Mouse (Mus musculus) lung, embryonic 15.5 days (tissue): ENCODE measurements at regions not wholly inside any gene's neighbourhood (a gene's known extent, or its start where the extent isn't known, plus 50 kb on each side); places are given as distances from the start of the nearest gene placed in this dataset.
A peak's percentile ranks its signal among the peaks of the same experiment; 100 is the strongest.

ENCODE experiments used
- ATAC-seq: fragments of 200-750 bp; cut with Nextera tagmentation; 2 replicates; pipeline ENCODE4 v1.8.0; 2017; ENCODE audit warnings: moderate number of reproducible peaks, borderline replicate concordance; ENCODE audit not compliant: low FRiP score, low TSS enrichment; ENCODE audit errors: extremely low read depth
- H3K27ac ChIP-seq: fragments of 300-500 bp; sonication (generic); 2 replicates; pipeline ENCODE4 v1.5.1; 2015; ENCODE audit warnings: moderate library complexity, mild to moderate bottlenecking, inconsistent platforms
- H3K27me3 ChIP-seq: fragments of 300-500 bp; sonication (generic); 2 replicates; pipeline ENCODE4 v1.6.1; 2015; ENCODE audit warnings: inconsistent platforms
- H3K36me3 ChIP-seq: fragments of 300-500 bp; sonication (generic); 2 replicates; pipeline ENCODE4 v1.6.1; 2015; ENCODE audit warnings: inconsistent platforms
- H3K4me1 ChIP-seq: fragments of 300-500 bp; sonication (generic); 2 replicates; pipeline ENCODE4 v1.6.1; 2015; ENCODE audit warnings: inconsistent platforms
- H3K4me2 ChIP-seq: fragments of 300-500 bp; sonication (generic); 2 replicates; pipeline ENCODE4 v1.6.1; 2015; ENCODE audit warnings: inconsistent platforms, mild to moderate bottlenecking, moderate library complexity
- H3K4me3 ChIP-seq: fragments of 300-500 bp; sonication (generic); 2 replicates; pipeline ENCODE4 v1.5.1; 2015; ENCODE audit warnings: mild to moderate bottlenecking, inconsistent platforms
- H3K9ac ChIP-seq: fragments of 300-500 bp; sonication (generic); 2 replicates; pipeline ENCODE4 v1.6.1; 2015; ENCODE audit warnings: inconsistent platforms
- H3K9me3 ChIP-seq: fragments of 300-500 bp; sonication (generic); 2 replicates; pipeline ENCODE4 v1.6.1; 2016; ENCODE audit warnings: inconsistent platforms
- WGBS: fragments of 180-500 bp; shearing (Covaris S2); methylation state at CpG from one replicate; pipeline ENCODE4 v1.1.7; 2015; 5-methylcytosine and 5-hydroxymethylcytosine counted together

DNA sequence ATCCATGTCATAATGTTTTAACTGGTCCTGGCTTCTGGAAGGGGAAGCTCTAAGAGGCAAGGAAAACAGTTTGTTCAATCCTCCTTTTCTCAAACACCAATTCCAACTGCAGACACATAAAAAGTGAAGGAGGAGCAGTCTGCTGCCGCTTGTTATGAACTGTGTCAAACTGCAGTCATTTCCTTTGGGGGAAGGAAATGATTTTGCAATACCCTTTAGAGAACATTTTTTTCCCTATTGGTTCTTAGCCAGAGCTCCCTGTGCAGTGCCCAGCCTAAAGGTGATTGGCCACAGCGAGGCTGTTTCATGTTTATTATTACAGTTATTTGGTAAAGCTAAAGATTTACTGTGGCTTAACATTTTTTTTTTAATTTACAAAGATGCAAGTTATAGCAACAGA is 1132.6 kb upstream of the Fbxo33 start:
- Histone ChIP-seq H3K36me3 (no peaks in the 10 kb centered on the region), H3K4me1 (no peaks in the 10 kb centered on the region), H3K27me3 (no peaks in the 10 kb centered on the region), H3K4me2 (no peak overlapping the region), H3K4me3 (no peak overlapping the region), H3K27ac (no peak overlapping the region), H3K9ac (no peak overlapping the region), H3K9me3 (no peaks in the 10 kb centered on the region)
- ATAC-seq, result no peak
- WGBS, result 56% methylated on average over 2 of the region's 2 CpGs

DNA sequence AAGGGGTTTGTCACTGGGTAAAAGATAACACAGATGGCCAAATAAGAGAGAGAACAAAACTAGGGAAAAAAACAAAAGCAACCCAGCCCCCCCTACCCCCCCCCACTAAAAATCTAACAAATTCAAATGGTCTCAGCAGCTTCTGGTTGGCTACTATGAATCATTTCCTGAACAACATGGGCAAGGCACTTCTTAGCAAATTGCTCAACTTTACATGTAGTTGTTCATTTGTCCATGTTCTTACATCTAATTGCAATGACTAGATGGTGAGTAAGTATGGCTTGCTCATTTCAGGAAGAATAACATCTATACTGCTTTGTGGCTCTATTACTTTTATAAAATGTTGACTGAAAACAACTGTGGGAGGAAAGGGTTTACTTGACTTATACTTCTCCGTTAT is 1124.9 kb upstream of the Fbxo33 start:
- Histone ChIP-seq H3K27ac (no peak overlapping the region), H3K4me3 (no peak overlapping the region), H3K27me3 (no peaks in the 10 kb centered on the region), H3K4me1 (no peaks in the 10 kb centered on the region), H3K9ac (no peak overlapping the region), H3K9me3 (no peaks in the 10 kb centered on the region), H3K4me2 (no peak overlapping the region), H3K36me3 (no peaks in the 10 kb centered on the region)
- ATAC-seq, result no peak
- WGBS, result 93% methylated on average over 1 of the region's 1 CpGs

GRCm38 (mm10) chr12:60320063-60320462 is 1100.5 kb upstream of the Fbxo33 start:
- Histone ChIP-seq H3K4me1 (no peaks in the 10 kb centered on the region), H3K9me3 (no peaks in the 10 kb centered on the region), H3K4me3 (no peak overlapping the region), H3K36me3 (no peaks in the 10 kb centered on the region), H3K27me3 (no peaks in the 10 kb centered on the region), H3K9ac (no peak overlapping the region), H3K27ac (no peak overlapping the region), H3K4me2 (no peak overlapping the region)
- WGBS, result 42% methylated on average over 6 of the region's 6 CpGs
- ATAC-seq, result peak; percentile 31; the same call in 1 of the 2 replicates

DNA sequence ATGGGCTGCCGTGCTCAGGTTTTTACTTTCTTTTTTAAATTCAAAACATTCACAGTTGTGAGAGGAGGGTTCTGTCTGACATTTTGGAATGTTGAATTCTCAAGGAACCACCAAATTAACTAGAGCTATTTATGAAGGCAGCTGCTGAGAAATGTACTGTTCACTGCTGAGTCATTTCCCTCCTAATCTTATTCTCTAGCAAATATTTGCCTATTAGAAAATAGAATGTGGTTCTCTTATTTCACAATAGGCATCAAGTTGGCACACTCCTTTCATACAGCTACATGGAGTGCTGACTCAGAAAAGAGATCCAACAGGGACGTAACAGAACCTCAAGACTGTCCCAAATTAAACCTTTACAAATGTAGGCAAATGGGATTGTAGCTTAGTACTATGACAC is 1073.1 kb upstream of the Fbxo33 start:
- no peak for ATAC-seq
- Histone ChIP-seq H3K9me3 (no peaks in the 10 kb centered on the region), H3K9ac (no peak overlapping the region), H3K4me1 (no peaks in the 10 kb centered on the region), H3K27ac (no peak overlapping the region), H3K4me3 (no peak overlapping the region), H3K27me3 (no peaks in the 10 kb centered on the region), H3K36me3 (no peaks in the 10 kb centered on the region), H3K4me2 (no peak overlapping the region)
- 65% methylated on average over 2 of the region's 2 CpGs for WGBS

DNA sequence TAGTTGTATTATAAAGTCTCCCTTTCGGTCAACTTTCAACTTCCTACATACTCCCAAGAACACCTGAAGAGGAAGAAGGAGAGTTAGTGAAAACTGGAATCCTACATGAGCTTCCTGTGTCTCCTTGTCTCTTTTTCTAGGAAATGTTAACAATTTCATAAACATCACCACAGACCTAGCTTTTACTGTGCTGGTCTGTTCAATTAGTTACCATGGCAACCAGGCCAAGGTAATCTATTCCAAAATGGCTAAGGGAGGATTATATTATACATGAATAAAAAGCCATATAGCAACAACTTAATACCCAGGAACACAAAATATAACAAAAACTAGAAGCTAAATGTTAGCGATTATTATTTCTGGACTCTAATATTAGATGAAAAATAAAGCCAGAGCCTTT is 1069.3 kb upstream of the Fbxo33 start:
- Histone ChIP-seq H3K27ac (no peak overlapping the region), H3K27me3 (no peaks in the 10 kb centered on the region), H3K9me3 (no peaks in the 10 kb centered on the region), H3K4me2 (no peak overlapping the region), H3K9ac (no peak overlapping the region), H3K36me3 (no peaks in the 10 kb centered on the region), H3K4me1 (no peaks in the 10 kb centered on the region), H3K4me3 (no peak overlapping the region)
- 93% methylated on average over 2 of the region's 2 CpGs for WGBS
- ATAC-seq, result no peak

GRCm38 (mm10) chr12:60255286-60255685 is 1035.8 kb upstream of the Fbxo33 start:
- Histone ChIP-seq H3K4me2 (no peak overlapping the region), H3K27ac (peak overlapping the region; percentile 33; the same call in 1 of the 2 replicates), H3K27me3 (no peaks in the 10 kb centered on the region), H3K9me3 (no peaks in the 10 kb centered on the region), H3K4me3 (no peak overlapping the region), H3K9ac (no peak overlapping the region), H3K36me3 (no peaks in the 10 kb centered on the region), H3K4me1 (no peaks in the 10 kb centered on the region)
- 17% methylated on average over 1 of the region's 1 CpGs for WGBS
- no peak for ATAC-seq

DNA sequence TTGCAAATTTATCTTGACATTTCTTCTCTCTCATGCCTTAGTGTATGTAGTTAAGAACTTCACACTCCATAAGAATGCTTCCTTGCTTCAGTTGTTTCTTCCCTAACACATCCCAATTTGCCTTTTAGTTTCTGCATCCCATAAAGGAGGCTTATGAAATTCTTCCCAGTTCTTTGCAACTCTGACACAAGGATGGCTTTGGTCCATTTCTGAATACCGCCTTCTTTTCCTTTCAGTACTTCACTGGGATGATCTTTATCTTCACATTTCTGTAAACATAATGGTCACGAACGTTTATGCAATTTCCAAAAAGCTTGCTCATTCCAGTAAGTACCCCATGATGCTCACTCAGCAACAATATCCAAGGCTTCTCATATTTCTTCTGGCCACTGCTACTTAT is 994.5 kb upstream of the Fbxo33 start:
- Histone ChIP-seq H3K4me2 (no peak overlapping the region), H3K4me3 (no peak overlapping the region), H3K36me3 (no peaks in the 10 kb centered on the region), H3K27ac (no peak overlapping the region), H3K27me3 (no peaks in the 10 kb centered on the region), H3K4me1 (no peaks in the 10 kb centered on the region), H3K9ac (no peak overlapping the region), H3K9me3 (no peaks in the 10 kb centered on the region)
- no peak for ATAC-seq
- 44% methylated on average over 3 of the region's 3 CpGs for WGBS

DNA sequence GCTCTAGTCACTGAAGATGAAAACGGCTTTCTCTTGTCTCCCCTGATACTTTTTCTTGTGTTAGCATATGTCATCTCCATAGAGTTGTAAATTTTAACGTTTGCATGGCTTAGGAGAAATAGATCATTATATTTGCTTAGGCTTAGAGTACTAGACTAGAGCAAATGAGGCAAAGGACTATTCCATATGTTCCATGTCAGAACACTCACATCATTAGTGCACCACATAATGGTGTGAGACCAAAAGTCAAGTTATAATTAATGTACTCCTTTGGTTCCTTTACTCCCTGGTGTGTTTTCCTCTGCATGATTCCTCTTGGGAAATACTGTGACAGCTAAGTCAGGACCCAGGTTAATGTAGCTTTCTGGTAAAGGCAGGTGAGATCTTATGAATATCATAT is 956.2 kb upstream of the Fbxo33 start:
- Histone ChIP-seq H3K4me2 (no peak overlapping the region), H3K27ac (no peak overlapping the region), H3K27me3 (no peaks in the 10 kb centered on the region), H3K4me1 (no peaks in the 10 kb centered on the region), H3K36me3 (no peaks in the 10 kb centered on the region), H3K9me3 (no peaks in the 10 kb centered on the region), H3K4me3 (no peak overlapping the region), H3K9ac (no peak overlapping the region)
- 41% methylated on average over 2 of the region's 2 CpGs for WGBS
- ATAC-seq, result peak; percentile 46; the same call in 1 of the 2 replicates

DNA sequence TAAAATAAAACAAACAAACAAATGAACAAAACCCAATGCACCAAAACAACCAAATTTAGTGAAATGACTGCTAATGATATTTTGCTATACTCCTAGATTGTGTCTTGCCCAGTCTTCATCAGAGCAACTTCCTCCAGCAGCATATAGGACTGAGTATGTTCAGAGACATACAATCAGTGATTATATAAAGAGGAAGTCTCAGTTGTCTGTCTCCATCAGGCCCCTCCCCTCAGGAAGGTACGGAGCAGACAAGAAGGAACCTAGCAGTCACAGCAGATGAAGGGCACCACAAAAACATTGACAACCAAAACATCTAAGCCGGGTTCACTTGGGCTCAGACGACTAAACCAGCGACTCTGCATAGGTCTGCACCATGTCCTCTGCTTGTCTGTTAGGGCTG is 930.7 kb upstream of the Fbxo33 start:
- H3K4me1 ChIP-seq, result no peaks in the 10 kb centered on the region
- no peaks in the 10 kb centered on the region for H3K27me3 ChIP-seq
- no peaks in the 10 kb centered on the region for H3K36me3 ChIP-seq
- 78% methylated on average over 4 of the region's 4 CpGs for WGBS
- no peak overlapping the region for H3K4me2 ChIP-seq
- H3K9ac ChIP-seq, result no peak overlapping the region
- no peak overlapping the region for H3K4me3 ChIP-seq
- no peak overlapping the region for H3K27ac ChIP-seq
- no peak for ATAC-seq
- no peaks in the 10 kb centered on the region for H3K9me3 ChIP-seq

DNA sequence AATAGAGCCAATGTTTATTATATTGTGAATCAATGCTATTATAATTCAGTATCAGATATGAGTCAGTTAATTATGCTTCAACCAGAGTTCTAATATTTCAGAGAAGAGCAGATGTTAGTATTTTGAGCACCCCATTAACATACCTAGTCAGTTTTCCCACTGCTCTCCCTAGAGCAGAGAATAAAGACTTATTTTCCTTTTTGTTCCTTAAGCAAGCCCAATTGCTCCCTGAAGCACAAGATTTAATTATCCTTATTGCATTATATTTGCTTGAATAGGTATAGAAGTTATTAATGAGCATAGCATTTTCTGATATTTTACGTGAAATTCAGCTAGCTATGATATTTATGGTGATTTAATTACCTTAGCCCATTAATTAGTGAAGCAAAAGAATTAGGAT is 927.8 kb upstream of the Fbxo33 start:
- WGBS, result 78% methylated on average over 1 of the region's 1 CpGs
- Histone ChIP-seq H3K27me3 (no peaks in the 10 kb centered on the region), H3K9me3 (no peaks in the 10 kb centered on the region)

More for the DNA sequence above, 927.8 kb upstream of the Fbxo33 start:
- Histone ChIP-seq H3K27ac (no peak overlapping the region), H3K4me1 (no peaks in the 10 kb centered on the region), H3K36me3 (no peaks in the 10 kb centered on the region), H3K4me3 (no peak overlapping the region), H3K9ac (no peak overlapping the region), H3K4me2 (no peak overlapping the region)
- no peak for ATAC-seq
